Mouse (Mus musculus) liver, embryonic 11.5 days (tissue): ENCODE measurements around the gene Foxj3. TPM values are rescaled to one million over a fixed set of nuclear protein-coding genes. Genes with fewer than 3 reads are reported as not detected.

Experiments
- ATAC-seq: fragments of 200-750 bp; cut with Nextera tagmentation; replicated peaks from 2 replicates; pipeline ENCODE4 v1.8.0; 2017; ENCODE audit warnings: moderate number of reproducible peaks, mild to moderate bottlenecking, moderate TSS enrichment, moderate library complexity; ENCODE audit not compliant: low FRiP score
- DNase-seq: peaks from one replicate; pipeline ENCODE4 v3.0.0-alpha.2; 2017; ENCODE audit warnings: low spot score
- H3K27ac ChIP-seq: fragments of 300-500 bp; sonication (generic); 2 replicates; pipeline ENCODE4 v1.5.1; 2014; ENCODE audit warnings: mild to moderate bottlenecking, low read depth, low read length, control low read depth
- H3K27me3 ChIP-seq: fragments of 300-500 bp; sonication (generic); replicated peaks from 2 replicates; pipeline ENCODE4 v1.6.1; 2014; ENCODE audit warnings: low read length, mixed read lengths; ENCODE audit not compliant: control insufficient read depth, insufficient read depth
- H3K36me3 ChIP-seq: fragments of 300-500 bp; sonication (generic); 2 replicates; pipeline ENCODE4 v1.6.1; 2014; ENCODE audit warnings: mild to moderate bottlenecking, low read length, moderate library complexity, mixed read lengths; ENCODE audit not compliant: control insufficient read depth, insufficient read depth
- H3K4me1 ChIP-seq: fragments of 300-500 bp; sonication (generic); replicated peaks from 2 replicates; pipeline ENCODE4 v1.6.1; 2014; ENCODE audit warnings: low read length, mixed read lengths; ENCODE audit not compliant: control insufficient read depth, insufficient read depth
- H3K4me2 ChIP-seq: fragments of 300-500 bp; sonication (generic); 2 replicates; pipeline ENCODE4 v1.6.1; 2014; ENCODE audit warnings: mild to moderate bottlenecking, control low read depth, moderate library complexity
- H3K4me3 ChIP-seq: fragments of 300-500 bp; sonication (generic); 2 replicates; pipeline ENCODE4 v1.5.1; 2014; ENCODE audit warnings: low read depth, low read length, control low read depth
- H3K9ac ChIP-seq: fragments of 300-500 bp; sonication (generic); 2 replicates; pipeline ENCODE4 v1.6.1; 2014; ENCODE audit warnings: low read depth, low read length, control low read depth
- H3K9me3 ChIP-seq: fragments of 300-500 bp; sonication (generic); 2 replicates; pipeline ENCODE4 v1.6.1; 2016; ENCODE audit warnings: low read length, inconsistent platforms, mixed read lengths; ENCODE audit not compliant: control insufficient read depth
- WGBS: fragments of 180-500 bp; shearing (Covaris S2); extraction: QIAGEN DNeasy Blood & Tissue Kit; methylation state at CpG from one replicate; pipeline ENCODE4 v1.1.7; 2014; 5-methylcytosine and 5-hydroxymethylcytosine counted together
- polyA plus RNA-seq: library from polyadenylated mRNA; unstranded; fragments of >200 nt; fragmentation: Nextera tagmentation; extraction: Ambion mirVana; gene quantifications from 2 replicates; pipeline ENCODE4 v1.2.1, GENCODE M21; 2014

The Foxj3 gene
- polyA plus RNA-seq, 1 experiment from 2014 or later = 16.5 TPM

DNA sequence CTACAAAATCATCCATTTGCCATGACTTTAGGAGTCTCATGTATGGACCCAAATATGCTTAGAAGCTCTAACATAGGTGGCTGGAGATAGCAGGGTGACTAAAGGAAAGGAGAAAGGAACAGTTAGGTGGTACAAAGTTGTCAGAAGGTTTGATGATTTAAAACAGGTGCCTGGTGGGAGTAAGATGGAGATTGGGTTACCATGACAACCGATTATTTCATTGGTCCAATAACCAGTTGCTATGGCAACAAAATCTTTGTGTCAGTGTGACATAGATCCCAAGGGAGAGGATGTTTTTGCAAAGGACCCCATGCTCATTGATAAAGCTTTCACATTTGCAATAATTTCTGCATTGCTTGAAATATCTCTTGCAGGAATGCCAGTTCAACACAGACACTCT, 12.8 kb upstream of the Foxj3 start:
- no peaks in the 10 kb centered on the region for H3K27me3 ChIP-seq
- H3K9ac ChIP-seq = no peak overlapping the region
- no peaks in the 10 kb centered on the region for H3K9me3 ChIP-seq
- no peak for ATAC-seq
- DNase-seq = no peak
- no peak overlapping the region for H3K27ac ChIP-seq
- 78% methylated on average over 1 of the region's 1 CpGs for WGBS
- H3K36me3 ChIP-seq = no peaks in the 10 kb centered on the region
- H3K4me3 ChIP-seq = no peak overlapping the region
- no peaks in the 10 kb centered on the region for H3K4me1 ChIP-seq
- no peak overlapping the region for H3K4me2 ChIP-seq

DNA sequence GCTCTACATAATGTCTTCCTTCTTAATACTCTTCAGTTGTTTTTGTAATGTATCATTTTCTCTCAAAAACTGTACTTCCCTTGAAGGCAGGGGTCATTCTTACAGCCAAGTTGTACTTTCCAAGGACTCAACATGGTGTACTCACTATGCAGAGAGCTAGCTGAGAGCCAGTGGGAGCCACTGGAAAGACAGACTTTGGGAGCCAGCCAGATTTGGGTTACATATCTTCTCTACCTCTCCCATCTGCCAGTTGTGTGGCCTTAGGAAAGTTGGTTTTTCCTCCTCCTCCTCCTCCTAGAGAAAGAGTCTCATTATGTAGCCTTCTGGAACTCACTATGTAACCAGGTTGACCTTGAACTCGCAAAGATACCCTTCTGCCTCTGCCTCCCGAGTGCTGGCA, 12.3 kb upstream of the Foxj3 start:
- WGBS = 81% methylated on average over 2 of the region's 2 CpGs

GRCm38 (mm10) chr4:119526329-119526845, 10.4 kb upstream of the Foxj3 start:
- Histone ChIP-seq H3K9ac (no peak overlapping the region), H3K9me3 (no peaks in the 10 kb centered on the region), H3K4me3 (no peak overlapping the region), H3K27me3 (no peaks in the 10 kb centered on the region), H3K4me2 (no peak overlapping the region), H3K36me3 (no peaks in the 10 kb centered on the region), H3K4me1 (no peaks in the 10 kb centered on the region), H3K27ac (no peak overlapping the region)
- no peak for ATAC-seq
- DNase-seq = no peak

More for the DNA sequence above, 12.3 kb upstream of the Foxj3 start:
- Histone ChIP-seq H3K9me3 (no peaks in the 10 kb centered on the region), H3K36me3 (no peaks in the 10 kb centered on the region), H3K4me2 (no peak overlapping the region), H3K4me1 (no peaks in the 10 kb centered on the region), H3K9ac (no peak overlapping the region), H3K27me3 (no peaks in the 10 kb centered on the region), H3K27ac (no peak overlapping the region), H3K4me3 (no peak overlapping the region)
- ATAC-seq = no peak
- no peak for DNase-seq

DNA sequence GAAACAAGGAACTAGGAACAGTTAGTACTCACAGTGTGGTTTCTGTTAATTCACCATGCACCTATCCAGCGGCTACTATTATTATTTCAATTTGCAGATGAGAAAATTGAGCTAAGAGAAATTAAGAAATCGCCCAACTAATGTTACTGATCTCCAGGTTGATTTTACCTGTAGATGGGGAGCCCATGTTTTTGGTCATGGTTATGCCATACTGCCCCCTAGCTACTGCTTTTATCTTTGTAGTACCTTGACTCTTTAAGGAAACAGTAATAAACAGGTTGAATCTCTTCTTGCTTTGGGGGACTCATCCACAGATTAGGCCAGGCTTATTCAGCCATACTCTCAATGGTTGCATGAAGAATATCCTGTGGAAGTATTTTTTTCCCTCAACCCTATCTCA, 5.0 kb upstream of the Foxj3 start:
- no peak for ATAC-seq
- Histone ChIP-seq H3K4me2 (no peak overlapping the region), H3K36me3 (no peaks in the 10 kb centered on the region), H3K4me3 (no peak overlapping the region), H3K27ac (no peak overlapping the region), H3K4me1 (no peaks in the 10 kb centered on the region), H3K27me3 (no peaks in the 10 kb centered on the region), H3K9ac (no peak overlapping the region), H3K9me3 (no peaks in the 10 kb centered on the region)
- WGBS = 59% methylated on average over 2 of the region's 2 CpGs
- DNase-seq = no peak

GRCm38 (mm10) chr4:119535103-119535502, 1.7 kb upstream of the Foxj3 start:
- Histone ChIP-seq H3K4me2 (no peak overlapping the region), H3K27me3 (no peaks in the 10 kb centered on the region), H3K4me1 (0 out of 2 replicates have a peak, but pooled peaks cover 5% of the 10 kb centered on the region), H3K9ac (no peak overlapping the region), H3K36me3 (no peaks in the 10 kb centered on the region), H3K27ac (no peak overlapping the region), H3K9me3 (no peaks in the 10 kb centered on the region), H3K4me3 (no peak overlapping the region)
- DNase-seq (no peak), ATAC-seq (no peak)
- WGBS = 62% methylated on average over 4 of the region's 4 CpGs

- no peak overlapping the region for H3K27ac ChIP-seq
- no peak overlapping the region for H3K4me2 ChIP-seq
- no peak for DNase-seq
- no peak for ATAC-seq
- H3K9ac ChIP-seq = no peak overlapping the region
- peaks cover 14% of the 10 kb centered on the region for H3K4me1 ChIP-seq
- no peak overlapping the region for H3K4me3 ChIP-seq
- WGBS = 78% methylated on average over 4 of the region's 4 CpGs
- H3K36me3 ChIP-seq = no peaks in the 10 kb centered on the region
- H3K27me3 ChIP-seq = no peaks in the 10 kb centered on the region
- no peaks in the 10 kb centered on the region for H3K9me3 ChIP-seq
These were observed 632 bp downstream of the Foxj3 start for GRCm38 (mm10) chr4:119537436-119537835.

DNA sequence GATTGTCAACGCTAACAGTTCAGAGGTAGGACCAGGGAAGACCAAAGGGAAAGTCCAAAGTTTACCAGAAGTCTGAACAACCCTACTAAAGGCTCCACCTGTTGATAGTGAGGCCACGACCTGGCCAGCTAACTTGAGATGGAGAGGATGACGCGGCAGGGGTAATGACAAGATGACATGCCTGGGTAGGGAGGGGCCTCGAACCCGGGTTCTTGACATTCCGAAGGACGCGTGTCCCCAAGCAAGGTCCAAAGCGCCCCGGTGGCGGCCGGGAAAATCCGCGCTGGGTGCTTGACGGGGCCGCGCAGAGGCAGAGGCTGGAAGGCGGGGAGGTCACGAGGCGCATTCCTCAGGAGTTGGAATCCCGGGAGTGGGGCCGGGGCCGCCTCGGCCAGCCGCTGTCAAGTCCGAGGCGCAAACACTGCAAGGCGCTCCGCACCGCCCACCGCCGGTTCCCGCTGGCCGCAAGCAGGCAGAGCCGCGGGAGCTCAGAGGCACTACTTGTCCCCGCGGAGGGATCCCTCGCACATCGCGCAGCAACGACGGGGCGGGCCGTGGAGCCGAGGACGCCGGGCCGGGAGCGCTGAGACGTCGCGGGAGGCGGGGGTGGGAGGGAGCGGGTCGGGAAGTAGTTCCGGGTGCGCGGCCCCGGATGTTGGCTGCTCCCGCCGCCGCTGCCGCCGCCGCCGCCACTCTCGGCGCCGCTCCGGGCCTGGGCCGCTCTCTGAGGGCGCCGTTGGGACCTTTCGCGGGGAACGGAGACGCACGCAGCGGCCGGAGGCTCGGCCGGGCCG, 2.4 kb downstream of the Foxj3 start, which contains the start of gene Frg2f1:
TSS of gene Frg2f1 (minus strand) at position 499 of the 794 bp plus-strand sequence.
- no peaks in the 10 kb centered on the region for H3K9me3 ChIP-seq
- peak; percentile 93 for ATAC-seq
- H3K9ac ChIP-seq = peak within 1 kb of the TSS; percentile 88
- H3K27ac ChIP-seq = peak within 1 kb of the TSS; percentile 92
- peaks cover 17% of the 10 kb centered on the region for H3K4me1 ChIP-seq
- no peaks in the 10 kb centered on the region for H3K36me3 ChIP-seq
- peak within 1 kb of the TSS; percentile 91 for H3K4me2 ChIP-seq
- DNase-seq = peak; percentile 92
- peak within 1 kb of the TSS; percentile 87 for H3K4me3 ChIP-seq
- no peaks in the 10 kb centered on the region for H3K27me3 ChIP-seq
- under 1% methylated on average over 78 of the region's 85 CpGs for WGBS

DNA sequence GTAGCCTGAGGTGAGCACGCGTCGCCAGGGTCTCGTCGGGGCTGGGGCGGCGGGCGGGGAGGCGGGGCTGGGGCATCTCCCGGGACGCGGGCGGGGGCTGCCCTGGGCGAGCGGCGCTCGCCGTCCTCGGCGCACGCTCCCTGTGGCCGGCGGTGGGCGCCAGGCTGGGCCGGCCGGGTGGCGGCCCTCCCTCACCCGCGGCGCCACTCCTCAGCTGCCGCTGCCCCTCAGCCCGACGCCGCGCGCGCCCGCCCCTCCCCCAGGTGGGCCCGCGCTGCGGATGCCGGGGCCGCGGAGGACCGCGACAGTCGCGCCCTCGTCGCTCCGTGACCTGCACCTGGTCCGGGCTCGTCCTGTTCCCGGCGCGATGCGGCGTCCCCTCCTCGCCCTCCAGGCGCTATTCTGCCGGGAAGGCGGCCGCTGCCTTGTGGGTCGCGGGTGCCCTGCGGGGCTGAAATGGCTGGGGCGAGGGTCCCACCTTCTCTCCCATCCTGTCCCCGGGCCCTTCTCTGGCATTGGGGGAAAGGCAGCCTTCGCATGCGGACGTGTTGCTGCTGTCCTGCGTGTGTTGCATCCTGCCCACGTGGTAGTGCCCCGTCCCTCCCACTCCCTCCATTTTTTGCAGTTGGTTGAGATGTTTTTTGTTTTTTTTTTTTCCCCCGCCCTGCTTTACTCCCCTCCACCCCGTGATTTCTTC, 3.2 kb downstream of the Foxj3 start:
- peak overlapping the region; percentile 88 for H3K9ac ChIP-seq
- DNase-seq (peak; percentile 72), ATAC-seq (peak; percentile 77)
- H3K9me3 ChIP-seq = no peaks in the 10 kb centered on the region
- peak overlapping the region; percentile 91 for H3K4me2 ChIP-seq
- H3K36me3 ChIP-seq = no peaks in the 10 kb centered on the region
- under 1% methylated on average over 52 of the region's 76 CpGs for WGBS
- peak overlapping the region; percentile 92 for H3K27ac ChIP-seq
- H3K4me3 ChIP-seq = peak overlapping the region; percentile 87
- H3K27me3 ChIP-seq = no peaks in the 10 kb centered on the region
- peaks cover 17% of the 10 kb centered on the region for H3K4me1 ChIP-seq
